Mouse (Mus musculus): ENCODE measurements at regions not wholly inside any gene's neighbourhood (a gene's known extent, or its start where the extent isn't known, plus 50 kb on each side); places are given as distances from the start of the nearest gene placed in this dataset.

DNA sequence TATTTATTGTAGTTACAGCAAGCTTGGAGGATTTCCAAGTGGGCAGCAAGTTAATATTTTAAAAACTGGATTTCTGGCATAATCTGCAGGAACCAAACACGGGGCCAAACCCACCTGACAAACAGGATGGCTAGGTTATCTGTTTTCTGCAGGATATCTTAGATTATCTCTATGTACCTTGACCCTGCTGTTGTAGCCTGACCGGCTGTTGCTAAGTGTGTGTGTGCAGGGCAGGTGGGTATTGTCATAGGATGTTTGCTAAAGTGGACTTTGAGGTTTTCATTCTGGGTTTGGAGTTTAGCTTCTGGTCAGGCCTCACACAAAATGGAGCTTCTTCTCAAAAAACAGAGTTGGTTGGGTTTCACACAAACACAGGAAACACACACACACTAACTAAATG lies 835.4 kb downstream of the Dnah5 start:
- TF ChIP-seq POLR2A (IDR thresholded peaks at IDR 0.05; ENCODE audit: extremely low read depth, insufficient read depth, low read length) (no peak), CTCF (IDR thresholded peaks at IDR 0.05; ENCODE audit: low read depth, low read length) (no peak)
